ENCODE assay signal across 8 mouse cellular contexts in genomic region chr15:97778311-97779098, GRCm38 (mm10). TPM values are rescaled to one million over a fixed set of nuclear protein-coding genes. Genes with fewer than 3 reads are reported as not detected.
DNase-seq lines count a peak whose midpoint lies in the region; ATAC-seq and TF ChIP-seq lines count a peak whose summit lies in the region.

Gene Slc48a1, plus strand, starts transcription at chr15:97778520.

- WGBS in cerebellum, adult 2 months: 88% methylated on average over 8 of the region's 8 CpGs
- WGBS in embryonic facial prominence, embryonic 12.5 days: 61% methylated on average over 8 of the region's 8 CpGs
- 52% methylated on average over 8 of the region's 8 CpGs for WGBS in heart, embryonic 14.5 days
- WGBS in kidney, postnatal 0 days: 43% methylated on average over 8 of the region's 8 CpGs
- WGBS in lung, embryonic 15.5 days: 49% methylated on average over 8 of the region's 8 CpGs
- WGBS in stomach, embryonic 16.5 days: 66% methylated on average over 8 of the region's 8 CpGs

- no peak for ATAC-seq in embryonic facial prominence, embryonic 12.5 days (ENCODE audit: insufficient number of reproducible peaks, insufficient read depth, low FRiP score, low TSS enrichment)
- no peak for ATAC-seq in heart, embryonic 14.5 days (ENCODE audit: insufficient number of reproducible peaks, insufficient read depth, low FRiP score, low read depth)
- ATAC-seq in kidney, postnatal 0 days (replicated peaks; ENCODE audit: low FRiP score, low read depth): no peak
- no peak for ATAC-seq in lung, embryonic 15.5 days (ENCODE audit: borderline replicate concordance, extremely low read depth, low FRiP score, low TSS enrichment)
- ATAC-seq in stomach, embryonic 16.5 days (ENCODE audit: insufficient read depth, low FRiP score): no peak

- no peak within 1 kb of the TSS for H3K4me2 ChIP-seq in embryonic facial prominence, embryonic 12.5 days (replicated peaks)
- H3K4me2 ChIP-seq in heart, embryonic 14.5 days (ENCODE audit: low read length): no peak within 1 kb of the TSS
- no peak within 1 kb of the TSS for H3K4me2 ChIP-seq in kidney, postnatal 0 days (ENCODE audit: low read length)
- H3K4me2 ChIP-seq in lung, embryonic 15.5 days: no peak within 1 kb of the TSS
- no peak within 1 kb of the TSS for H3K4me2 ChIP-seq in stomach, embryonic 16.5 days (ENCODE audit: low read depth, low read length)

- no peaks in the 10 kb centered on the region for H3K4me1 ChIP-seq in cerebellum, adult 2 months (ENCODE audit: control insufficient read depth, insufficient read depth, low read length)
- H3K4me1 ChIP-seq in embryonic facial prominence, embryonic 12.5 days: peaks cover 30% of the 10 kb centered on the region
- peaks cover 18 to 35% of the 10 kb centered on the region in 2 experiments for H3K4me1 ChIP-seq in heart, embryonic 14.5 days (ENCODE audit: control insufficient read depth in 2 of 2, insufficient read depth in 2 of 2, low read length in 2 of 2)
- peaks cover 35% of the 10 kb centered on the region for H3K4me1 ChIP-seq in kidney, postnatal 0 days (replicated peaks; ENCODE audit: insufficient read depth, low read length)
- H3K4me1 ChIP-seq in lung, embryonic 15.5 days: peaks cover 64% of the 10 kb centered on the region
- peaks cover 22% of the 10 kb centered on the region for H3K4me1 ChIP-seq in stomach, embryonic 16.5 days (ENCODE audit: control insufficient read depth, insufficient read depth, low read length)

- no peak within 1 kb of the TSS for H3K9ac ChIP-seq in embryonic facial prominence, embryonic 12.5 days
- no peak within 1 kb of the TSS for H3K9ac ChIP-seq in heart, embryonic 14.5 days (ENCODE audit: low read length)
- peak within 1 kb of the TSS; percentile 38; the same call in 1 of the 2 replicates for H3K9ac ChIP-seq in kidney, postnatal 0 days (ENCODE audit: low read depth, low read length)
- no peak within 1 kb of the TSS for H3K9ac ChIP-seq in lung, embryonic 15.5 days
- H3K9ac ChIP-seq in stomach, embryonic 16.5 days (ENCODE audit: low read length): no peak within 1 kb of the TSS

- no peak within 1 kb of the TSS for H3K4me3 ChIP-seq in cerebellum, adult 2 months (replicated peaks; ENCODE audit: insufficient read depth, low read depth, low read length)
- no peak within 1 kb of the TSS for H3K4me3 ChIP-seq in embryonic facial prominence, embryonic 12.5 days
- no peak within 1 kb of the TSS for H3K4me3 ChIP-seq in heart, embryonic 14.5 days (ENCODE audit: control insufficient read depth in 1 of 2, insufficient read depth in 1 of 2, low read depth in 1 of 2, low read length in 2 of 2)
- no peak within 1 kb of the TSS for H3K4me3 ChIP-seq in kidney, postnatal 0 days (replicated peaks; ENCODE audit: low read depth, low read length)
- no peak within 1 kb of the TSS for H3K4me3 ChIP-seq in lung, embryonic 15.5 days
- no peak within 1 kb of the TSS for H3K4me3 ChIP-seq in stomach, embryonic 16.5 days (replicated peaks; ENCODE audit: low read length)

- H3K27me3 ChIP-seq in cerebellum, adult 2 months (ENCODE audit: control insufficient read depth, insufficient read depth, low read length): no peaks in the 10 kb centered on the region
- no peaks in the 10 kb centered on the region for H3K27me3 ChIP-seq in embryonic facial prominence, embryonic 12.5 days
- no peaks in the 10 kb centered on the region for H3K27me3 ChIP-seq in heart, embryonic 14.5 days (ENCODE audit: control insufficient read depth, insufficient read depth, low read length)
- H3K27me3 ChIP-seq in kidney, postnatal 0 days (ENCODE audit: insufficient read depth, low read length): no peaks in the 10 kb centered on the region
- H3K27me3 ChIP-seq in lung, embryonic 15.5 days: peaks cover 10% of the 10 kb centered on the region; the same call in 1 of the 2 replicates
- no peaks in the 10 kb centered on the region for H3K27me3 ChIP-seq in stomach, embryonic 16.5 days (ENCODE audit: control insufficient read depth, insufficient read depth, low read length)

- no peak for TF ChIP-seq CTCF in cerebellum, adult 2 months (IDR thresholded peaks at IDR 0.05; ENCODE audit: borderline replicate concordance, insufficient read depth, low read depth, low read length)
- no peak for TF ChIP-seq CTCF in kidney, postnatal 0 days (IDR thresholded peaks at IDR 0.05; ENCODE audit: low read depth)

- DNase-seq in cerebellum, adult 2 months: no peak
- DNase-seq in cerebellum, postnatal 14 days: no peak
- peak; percentile 69 for DNase-seq in kidney, postnatal 0 days (ENCODE audit: low spot score)
- DNase-seq in right cerebral cortex, postnatal 4 days: no peak

- no peak within 1 kb of the TSS for H3K27ac ChIP-seq in cerebellum, adult 2 months (ENCODE audit: insufficient read depth, low read length)
- H3K27ac ChIP-seq in embryonic facial prominence, embryonic 12.5 days: no peak within 1 kb of the TSS
- H3K27ac ChIP-seq in heart, embryonic 14.5 days (replicated peaks in 1 of 2; ENCODE audit: control insufficient read depth in 1 of 2, insufficient read depth in 1 of 2, low read depth in 2 of 2, low read length in 2 of 2): peak within 1 kb of the TSS in 1 of 2 experiments; percentile 41; a peak in 2 of 4 replicates
- peak within 1 kb of the TSS; percentile 76 for H3K27ac ChIP-seq in kidney, postnatal 0 days
- peak within 1 kb of the TSS; percentile 46 for H3K27ac ChIP-seq in lung, embryonic 15.5 days
- H3K27ac ChIP-seq in stomach, embryonic 16.5 days (ENCODE audit: low read length): peak within 1 kb of the TSS; percentile 39; the same call in 1 of the 2 replicates

- no peak for TF ChIP-seq POLR2A in cerebellum, adult 2 months (IDR thresholded peaks at IDR 0.05; ENCODE audit: borderline replicate concordance, insufficient read depth, low read length)

- no peaks in the 10 kb centered on the region for H3K9me3 ChIP-seq in embryonic facial prominence, embryonic 12.5 days
- no peaks in the 10 kb centered on the region for H3K9me3 ChIP-seq in heart, embryonic 14.5 days (ENCODE audit: control insufficient read depth, low read length)
- no peaks in the 10 kb centered on the region for H3K9me3 ChIP-seq in kidney, postnatal 0 days (replicated peaks; ENCODE audit: low read length)
- no peaks in the 10 kb centered on the region for H3K9me3 ChIP-seq in lung, embryonic 15.5 days
- no peaks in the 10 kb centered on the region for H3K9me3 ChIP-seq in stomach, embryonic 16.5 days (replicated peaks; ENCODE audit: control insufficient read depth, low read length)

- H3K36me3 ChIP-seq in embryonic facial prominence, embryonic 12.5 days: no peaks in the 10 kb centered on the region
- H3K36me3 ChIP-seq in heart, embryonic 14.5 days (ENCODE audit: control insufficient read depth, insufficient read depth, low read length): no peaks in the 10 kb centered on the region
- H3K36me3 ChIP-seq in kidney, postnatal 0 days (ENCODE audit: insufficient read depth, low read length): no peaks in the 10 kb centered on the region
- no peaks in the 10 kb centered on the region for H3K36me3 ChIP-seq in lung, embryonic 15.5 days
- no peaks in the 10 kb centered on the region for H3K36me3 ChIP-seq in stomach, embryonic 16.5 days (ENCODE audit: control insufficient read depth, insufficient read depth, low read length)

RNA-seq across cellular contexts. Expression of gene Slc48a1, which starts in this region (rescaled TPM):
- 129 and 133 TPM in 2 replicates for polyA plus RNA-seq in cerebellum, adult 2 months (2012; rRNA removed)
- 29.4 and 32.6 TPM in 2 replicates for polyA plus RNA-seq in embryonic facial prominence, embryonic 12.5 days (2016; fragmentation: Nextera tagmentation; extraction: Ambion mirVana)
- polyA plus RNA-seq in heart, embryonic 14.5 days (2014; fragmentation: Nextera tagmentation; extraction: Ambion mirVana): 67.1 and 69.6 TPM in 2 replicates
- 86.9 and 108 TPM in 2 replicates for polyA plus RNA-seq in kidney, postnatal 0 days (2015; fragmentation: Nextera tagmentation; extraction: Ambion mirVana)
- 38.7 and 42.2 TPM in 2 replicates for polyA plus RNA-seq in lung, embryonic 15.5 days (2015; fragmentation: Nextera tagmentation; extraction: Ambion mirVana)
- 36.5 and 39.3 TPM in 2 replicates for polyA plus RNA-seq in stomach, embryonic 16.5 days (2015; fragmentation: Nextera tagmentation; extraction: Ambion mirVana)

Comparison
In these comparisons a context has a peak if more than half of its experiments do, and no peak if none do; other contexts are left out.
1. H3K27ac ChIP-seq: peak in kidney, postnatal 0 days (single experiment), lung, embryonic 15.5 days (single experiment) and stomach, embryonic 16.5 days (single experiment); none in cerebellum, adult 2 months (single experiment) and embryonic facial prominence, embryonic 12.5 days (single experiment).